Mouse (Mus musculus) liver, embryonic 11.5 days (tissue): ENCODE measurements around the gene Olfr1396. TPM values are rescaled to one million over a fixed set of nuclear protein-coding genes. Genes with fewer than 3 reads are reported as not detected.
"Not testable (repeated sequence)": the region's sequence is repeated elsewhere in the genome, so short reads cannot be mapped to it uniquely, and the experiment has no call there.

ENCODE experiments used
- ATAC-seq: fragments of 200-750 bp; cut with Nextera tagmentation; replicated peaks from 2 replicates; pipeline ENCODE4 v1.8.0; 2017; ENCODE audit warnings: moderate number of reproducible peaks, mild to moderate bottlenecking, moderate TSS enrichment, moderate library complexity; ENCODE audit not compliant: low FRiP score
- DNase-seq: peaks from one replicate; pipeline ENCODE4 v3.0.0-alpha.2; 2017; ENCODE audit warnings: low spot score
- H3K27ac ChIP-seq: fragments of 300-500 bp; sonication (generic); 2 replicates; pipeline ENCODE4 v1.5.1; 2014; ENCODE audit warnings: mild to moderate bottlenecking, low read depth, low read length, control low read depth
- H3K27me3 ChIP-seq: fragments of 300-500 bp; sonication (generic); replicated peaks from 2 replicates; pipeline ENCODE4 v1.6.1; 2014; ENCODE audit warnings: low read length, mixed read lengths; ENCODE audit not compliant: control insufficient read depth, insufficient read depth
- H3K36me3 ChIP-seq: fragments of 300-500 bp; sonication (generic); 2 replicates; pipeline ENCODE4 v1.6.1; 2014; ENCODE audit warnings: mild to moderate bottlenecking, low read length, moderate library complexity, mixed read lengths; ENCODE audit not compliant: control insufficient read depth, insufficient read depth
- H3K4me1 ChIP-seq: fragments of 300-500 bp; sonication (generic); replicated peaks from 2 replicates; pipeline ENCODE4 v1.6.1; 2014; ENCODE audit warnings: low read length, mixed read lengths; ENCODE audit not compliant: control insufficient read depth, insufficient read depth
- H3K4me2 ChIP-seq: fragments of 300-500 bp; sonication (generic); 2 replicates; pipeline ENCODE4 v1.6.1; 2014; ENCODE audit warnings: mild to moderate bottlenecking, control low read depth, moderate library complexity
- H3K4me3 ChIP-seq: fragments of 300-500 bp; sonication (generic); 2 replicates; pipeline ENCODE4 v1.5.1; 2014; ENCODE audit warnings: low read depth, low read length, control low read depth
- H3K9ac ChIP-seq: fragments of 300-500 bp; sonication (generic); 2 replicates; pipeline ENCODE4 v1.6.1; 2014; ENCODE audit warnings: low read depth, low read length, control low read depth
- H3K9me3 ChIP-seq: fragments of 300-500 bp; sonication (generic); 2 replicates; pipeline ENCODE4 v1.6.1; 2016; ENCODE audit warnings: low read length, inconsistent platforms, mixed read lengths; ENCODE audit not compliant: control insufficient read depth
- whole genome bisulfite sequencing: fragments of 180-500 bp; shearing (Covaris S2); extraction: QIAGEN DNeasy Blood & Tissue Kit; methylation state at CpG from one replicate; pipeline ENCODE4 v1.1.7; 2014; 5-methylcytosine and 5-hydroxymethylcytosine counted together
- polyA plus RNA-seq: library from polyadenylated mRNA; unstranded; fragments of >200 nt; fragmentation: Nextera tagmentation; extraction: Ambion mirVana; gene quantifications from 2 replicates; pipeline ENCODE4 v1.2.1, GENCODE M21; 2014

Gene Olfr1396
- polyA plus RNA-seq, 1 experiment from 2014 or later = not detected

DNA sequence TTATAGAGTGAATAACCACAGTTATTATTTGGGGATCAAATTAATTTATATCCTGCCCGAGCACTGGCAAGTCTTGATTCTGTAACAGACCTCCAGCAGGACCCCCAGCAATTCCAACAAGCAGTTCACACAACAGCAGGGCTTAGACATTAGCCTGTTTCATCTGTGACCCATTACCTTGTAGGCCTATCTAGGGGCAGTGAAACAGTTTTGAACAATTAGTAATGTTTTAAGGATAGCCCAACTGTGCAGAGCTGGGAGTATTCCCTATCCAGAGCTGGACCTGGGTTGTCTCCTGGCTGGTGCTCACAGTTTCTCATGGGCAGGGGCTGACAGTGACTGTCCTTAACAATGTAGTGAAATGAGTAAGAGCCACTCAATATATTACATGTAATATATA lies 37.7 kb downstream of the Olfr1396 start:
- no peak for ATAC-seq
- no peak for DNase-seq
- Histone ChIP-seq H3K4me2 (no peak overlapping the region; the same call in 1 of the 2 replicates), H3K36me3 (no peaks in the 10 kb centered on the region), H3K27ac (no peak overlapping the region; the same call in 1 of the 2 replicates), H3K27me3 (no peaks in the 10 kb centered on the region), H3K4me3 (no peak overlapping the region), H3K9me3 (no peaks in the 10 kb centered on the region), H3K9ac (no peak overlapping the region), H3K4me1 (no peaks in the 10 kb centered on the region; the same call in 1 of the 2 replicates)
- WGBS = 58% methylated on average over 1 of the region's 1 CpGs

DNA sequence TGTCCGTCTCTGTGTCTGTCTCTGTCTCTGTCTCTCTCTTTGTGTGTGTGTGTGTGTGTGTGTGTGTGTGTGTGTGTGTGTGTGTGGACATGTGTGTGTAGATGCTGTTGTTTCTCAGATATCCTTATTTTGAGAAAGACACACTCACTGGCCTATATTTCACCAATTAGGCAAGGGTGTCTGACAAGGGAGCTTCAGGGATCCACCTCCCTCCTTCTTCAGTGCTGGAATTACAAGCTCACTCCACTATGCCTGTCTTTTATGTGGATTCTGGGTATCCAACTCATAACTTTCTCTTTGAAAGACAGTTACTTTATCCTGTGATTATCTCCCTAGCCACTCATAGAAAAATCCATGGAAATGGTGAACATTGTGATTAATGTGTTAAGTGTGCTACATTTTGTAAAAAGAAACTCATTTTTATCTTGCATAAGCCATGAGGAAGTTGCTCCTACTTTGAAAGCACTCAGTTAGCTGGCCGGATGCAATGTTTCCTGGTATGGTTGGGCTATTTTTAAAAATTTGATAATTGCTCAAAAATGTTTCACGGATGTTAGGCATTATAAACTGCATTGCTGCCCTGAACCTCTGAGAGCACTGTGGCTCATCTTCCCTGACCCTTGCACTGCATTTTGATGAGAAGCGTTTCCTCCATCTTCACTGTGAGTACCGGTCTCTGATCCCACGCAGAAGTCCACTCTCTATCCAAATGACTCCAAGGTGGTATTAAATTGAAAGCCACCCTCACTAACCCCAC lies 38.5 kb downstream of the Olfr1396 start, which contains the start of gene Ifi47:
Gene Ifi47, plus strand, starts transcription at position 587 of the 757 bp plus-strand sequence.
- not testable (repeated sequence) for H3K27me3 ChIP-seq, H3K4me3 ChIP-seq, ATAC-seq, H3K4me1 ChIP-seq, DNase-seq, H3K36me3 ChIP-seq, H3K9ac ChIP-seq, H3K9me3 ChIP-seq
- peak within 1 kb of the TSS; percentile 23; the same call in 1 of the 2 replicates for H3K4me2 ChIP-seq
- peak within 1 kb of the TSS; percentile 55; the same call in 1 of the 2 replicates for H3K27ac ChIP-seq
- whole genome bisulfite sequencing = 50% methylated on average over 6 of the region's 6 CpGs

DNA sequence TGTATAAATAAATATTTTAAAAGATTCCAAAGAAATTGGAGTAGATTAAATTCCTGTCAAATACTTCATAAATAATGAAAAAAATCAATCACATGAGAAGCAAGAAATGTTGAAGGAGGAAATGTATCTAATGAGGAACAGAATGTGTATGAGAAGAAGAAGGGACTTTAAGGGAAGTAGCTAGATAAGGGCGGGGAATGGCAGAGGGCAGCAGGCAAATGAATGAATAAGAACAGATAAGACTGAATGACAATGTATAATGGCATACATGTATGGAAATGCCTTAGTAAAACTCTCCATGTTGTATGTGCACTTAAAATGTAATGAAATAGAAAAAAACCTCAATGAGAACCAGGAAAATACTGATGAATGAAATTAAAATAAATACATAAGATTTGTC lies 46.3 kb downstream of the Olfr1396 start:
- Histone ChIP-seq H3K36me3 (no peaks in the 10 kb centered on the region), H3K27me3 (no peaks in the 10 kb centered on the region), H3K27ac (no peak overlapping the region), H3K9me3 (no peaks in the 10 kb centered on the region), H3K4me1 (no peaks in the 10 kb centered on the region), H3K4me2 (no peak overlapping the region), H3K9ac (no peak overlapping the region), H3K4me3 (no peak overlapping the region)
- 53% methylated on average over 1 of the region's 1 CpGs for WGBS
- ATAC-seq = no peak
- no peak for DNase-seq

DNA sequence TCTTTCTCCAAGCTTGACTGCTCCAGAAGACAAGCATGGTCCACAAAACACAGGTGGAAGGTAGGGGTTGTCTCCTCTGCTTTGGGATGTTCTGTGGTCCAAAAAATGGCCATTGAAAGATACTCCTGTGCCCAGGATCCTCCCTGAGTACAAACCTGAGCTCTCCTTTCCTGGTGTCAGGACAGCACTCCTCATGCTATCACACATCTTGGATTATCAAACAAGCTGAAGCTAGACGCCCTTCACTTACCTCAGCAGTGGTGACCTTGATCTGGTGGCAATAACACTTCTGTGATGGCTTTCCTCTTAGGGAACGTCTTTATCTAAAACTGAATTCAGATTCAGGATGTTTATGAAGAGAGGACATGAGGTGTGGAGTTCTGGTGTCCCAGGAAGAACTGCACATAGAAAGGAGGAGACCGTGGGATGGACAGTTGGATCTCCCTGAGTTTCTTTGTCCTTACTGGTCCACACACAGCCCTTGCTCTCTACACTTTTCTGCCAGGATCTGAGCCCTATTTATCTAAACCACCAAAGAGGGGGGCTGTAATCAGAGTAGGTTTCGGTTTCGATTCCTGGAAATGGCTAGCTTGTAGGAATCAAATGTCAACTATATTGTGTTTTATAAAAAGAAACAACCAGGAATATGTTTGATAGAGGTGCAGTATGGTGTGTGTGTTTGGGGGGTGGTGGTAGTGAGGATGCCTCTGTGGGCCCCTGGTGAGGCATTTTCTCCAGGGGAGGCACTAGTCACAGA lies 50.8 kb downstream of the Olfr1396 start, which contains the start of gene Tgtp2:
Gene Tgtp2, minus strand, starts transcription at position 494 of the 757 bp plus-strand sequence.
- H3K4me2 ChIP-seq, H3K27ac ChIP-seq, ATAC-seq, H3K9ac ChIP-seq, H3K9me3 ChIP-seq, H3K36me3 ChIP-seq, H3K4me1 ChIP-seq, DNase-seq, H3K27me3 ChIP-seq, H3K4me3 ChIP-seq: not testable (repeated sequence)
- WGBS = 74% methylated on average over 5 of the region's 5 CpGs

DNA sequence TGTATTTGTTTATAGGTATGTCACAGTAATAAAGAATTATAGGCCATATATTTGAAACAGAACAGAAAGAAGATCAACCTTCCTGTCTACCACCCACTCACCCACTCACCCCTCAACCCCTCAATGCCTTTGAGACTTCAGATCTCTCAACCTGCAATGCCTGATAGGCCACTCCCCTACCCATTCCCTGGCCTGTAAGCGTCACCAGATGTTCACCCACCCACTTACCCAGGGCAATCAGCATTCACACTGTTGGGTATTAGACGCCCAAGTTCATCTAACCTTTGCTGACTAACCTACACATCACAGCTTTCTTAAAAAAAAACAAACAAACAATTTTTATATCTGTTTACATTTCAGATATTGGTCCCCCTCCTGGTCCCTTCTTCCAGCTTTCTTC lies 52.8 kb downstream of the Olfr1396 start:
- not testable (repeated sequence) for H3K4me3 ChIP-seq, H3K27me3 ChIP-seq, DNase-seq, ATAC-seq, H3K9me3 ChIP-seq, H3K36me3 ChIP-seq, H3K4me2 ChIP-seq, H3K9ac ChIP-seq, H3K27ac ChIP-seq, H3K4me1 ChIP-seq
- 65% methylated on average over 2 of the region's 2 CpGs for WGBS

DNA sequence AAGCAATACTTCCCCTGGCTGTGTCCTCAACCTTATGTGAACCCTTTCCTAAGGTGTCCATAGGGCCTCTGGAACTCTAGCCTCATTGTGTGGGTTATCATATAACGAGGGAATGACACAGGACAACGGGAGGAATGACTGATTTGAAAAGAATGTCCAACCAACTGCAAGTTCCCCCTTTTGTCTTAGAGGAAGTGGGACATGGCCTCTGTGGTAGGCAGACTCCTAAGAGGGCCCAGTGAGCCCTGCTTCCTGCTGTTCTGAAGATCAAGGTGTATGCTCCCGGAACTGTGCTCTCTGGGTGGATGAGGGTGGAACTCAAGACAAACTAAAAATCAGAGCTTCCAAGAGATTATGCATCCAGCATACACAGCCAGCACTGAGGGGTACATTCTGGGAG lies 54.6 kb downstream of the Olfr1396 start:
- WGBS = 23% methylated on average over 2 of the region's 3 CpGs
- not testable (repeated sequence) for H3K4me2 ChIP-seq, H3K9me3 ChIP-seq, H3K4me1 ChIP-seq, H3K36me3 ChIP-seq, H3K27me3 ChIP-seq, ATAC-seq, H3K9ac ChIP-seq, H3K4me3 ChIP-seq, H3K27ac ChIP-seq, DNase-seq

Other genes with a start within 250 kb of the Olfr1396 start
- 15.2 and 17.2 TPM in 2 replicates for gene Irgm1, start 243.2 kb downstream of the Olfr1396 start, polyA plus RNA-seq
- 0.16 and 0.30 TPM in 2 replicates for gene Gm5431, start 212.7 kb downstream of the Olfr1396 start, polyA plus RNA-seq
- 1.7 and 2.2 TPM in 2 replicates for gene Psme2b, start 168.7 kb downstream of the Olfr1396 start, polyA plus RNA-seq
- gene Olfr56, start 136.0 kb downstream of the Olfr1396 start, polyA plus RNA-seq = 0.10 TPM in 1 of 2 replicates, not detected in the other
- gene 9930111J21Rik1, start 135.5 kb downstream of the Olfr1396 start, polyA plus RNA-seq = 0.48 and 0.51 TPM in 2 replicates
- 0.06 TPM in 1 of 2 replicates, not detected in the other for gene Gm12185, start 122.6 kb downstream of the Olfr1396 start, polyA plus RNA-seq
- gene Tgtp1, start 120.7 kb downstream of the Olfr1396 start, polyA plus RNA-seq = 0.29 TPM in 1 of 2 replicates, not detected in the other
- 0.30 and 0.31 TPM in 2 replicates for gene 9930111J21Rik2, start 63.6 kb downstream of the Olfr1396 start, polyA plus RNA-seq
- gene Tgtp2, start 50.7 kb downstream of the Olfr1396 start, polyA plus RNA-seq = 0.23 and 0.58 TPM in 2 replicates
- 6.0 and 8.2 TPM in 2 replicates for gene Ifi47, start 38.3 kb downstream of the Olfr1396 start, polyA plus RNA-seq
- not detected in 2 replicates for gene Olfr1395, start 27.4 kb upstream of the Olfr1396 start, polyA plus RNA-seq
- not detected in 2 replicates for gene Olfr1394, start 39.5 kb upstream of the Olfr1396 start, polyA plus RNA-seq
- 2.0 and 2.2 TPM in 2 replicates for gene Btnl9, start 72.3 kb upstream of the Olfr1396 start, polyA plus RNA-seq
- gene Zfp62, start 88.4 kb upstream of the Olfr1396 start, polyA plus RNA-seq = 30.9 and 32.2 TPM in 2 replicates
- 41.7 and 43.3 TPM in 2 replicates for gene Mgat1, start 129.3 kb upstream of the Olfr1396 start, polyA plus RNA-seq
- gene Olfr1393, start 163.4 kb upstream of the Olfr1396 start, polyA plus RNA-seq = 0.13 TPM in 1 of 2 replicates, not detected in the other
- not detected in 2 replicates for gene Olfr1392, start 170.4 kb upstream of the Olfr1396 start, polyA plus RNA-seq
- not detected in 2 replicates for gene Olfr10, start 189.9 kb upstream of the Olfr1396 start, polyA plus RNA-seq
- not detected in 2 replicates for gene Olfr1391, start 207.9 kb upstream of the Olfr1396 start, polyA plus RNA-seq
- not detected in 2 replicates for gene Olfr1390, start 220.3 kb upstream of the Olfr1396 start, polyA plus RNA-seq